Mouse (Mus musculus): ENCODE data around the gene Myo1d.
"Not testable (repeated sequence)": the region's sequence is repeated elsewhere in the genome, so short reads cannot be mapped to it uniquely, and the experiment has no call there.

Gene Myo1d

DNA sequence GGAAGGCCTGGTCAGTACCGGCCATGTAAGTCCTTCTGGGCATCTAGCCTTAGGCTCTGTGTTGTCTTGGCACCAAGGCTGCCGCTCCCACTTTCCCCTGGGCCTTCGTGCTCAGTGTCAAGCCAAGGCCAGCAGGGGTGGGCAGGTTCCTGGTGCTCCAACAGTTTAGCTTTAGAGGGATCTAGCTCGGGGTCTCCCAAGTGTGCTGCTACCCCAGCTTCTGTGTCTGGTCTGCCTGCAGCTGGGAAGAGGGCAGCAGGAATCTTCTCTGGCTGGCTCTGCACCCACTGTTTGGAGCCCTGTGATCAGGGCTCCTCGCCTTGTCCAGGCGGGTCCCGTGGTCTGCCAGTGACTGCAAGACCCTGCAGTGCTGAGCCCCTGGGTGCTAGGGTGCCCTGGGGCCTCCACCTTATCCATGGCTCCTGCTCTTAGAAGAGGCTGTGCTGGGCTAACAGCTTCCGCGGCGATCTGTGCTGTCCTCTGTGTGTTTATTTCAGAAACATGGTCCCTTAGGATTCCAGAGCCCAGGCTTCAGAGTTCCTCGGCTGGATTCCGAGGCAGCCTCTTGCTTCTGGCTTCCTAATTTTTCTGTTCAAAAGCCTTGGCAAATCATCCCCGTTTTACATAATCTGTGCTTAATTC lies 298.3 kb downstream of the Myo1d start:
- no peak for DNase-seq (ENCODE audit: low spot score in 2 of 2)

DNA sequence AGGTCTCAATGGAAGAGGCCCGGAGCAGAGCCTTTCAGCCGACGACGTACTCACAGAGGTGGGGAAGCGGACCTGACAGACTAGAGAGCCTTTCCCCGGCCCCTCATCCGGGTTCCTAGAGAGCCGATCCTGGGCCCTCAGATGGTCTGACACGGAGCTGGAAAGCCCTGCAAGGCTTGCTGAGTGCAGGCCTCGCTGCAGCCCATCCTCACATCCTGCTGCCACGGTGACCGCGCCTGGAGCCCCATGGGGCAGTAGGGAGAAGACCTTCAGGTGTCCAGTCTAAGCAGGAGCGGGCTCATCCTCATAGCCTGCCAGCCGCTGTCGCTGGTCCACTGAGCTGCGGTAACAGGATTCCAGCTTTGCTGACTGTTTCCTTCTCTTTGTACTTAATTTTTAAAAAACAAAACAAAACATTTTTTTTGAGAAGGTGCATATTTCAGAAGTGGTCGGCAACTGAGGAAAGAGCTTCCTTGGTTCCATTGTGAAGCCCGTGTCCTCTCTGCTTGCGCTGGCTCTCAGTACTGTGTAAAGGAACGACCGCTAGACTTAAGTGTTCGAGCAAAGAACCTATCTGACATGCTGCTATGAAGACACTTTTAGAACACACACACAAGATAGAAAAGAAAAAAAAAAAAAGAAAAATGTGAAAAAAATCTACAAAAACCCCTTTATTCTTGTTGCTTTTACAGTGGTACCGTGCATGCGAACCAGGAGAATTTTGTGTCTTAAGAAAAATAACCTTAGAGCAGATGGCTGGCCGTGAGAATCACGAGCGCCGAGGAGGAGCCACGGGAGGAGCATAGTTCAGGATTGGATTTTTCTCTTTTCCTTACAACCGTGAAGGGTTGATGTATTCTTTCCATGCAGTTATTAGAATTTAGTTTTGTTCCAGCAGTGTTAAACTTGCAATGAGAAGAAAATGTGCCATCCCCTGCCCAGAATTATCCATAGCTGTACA lies 299.6 kb downstream of the Myo1d start:
- no peak for DNase-seq (ENCODE audit: low spot score in 2 of 2)

GRCm38 (mm10) chr11:80479425-80479824 lies 300.4 kb downstream of the Myo1d start:
- DNase-seq (ENCODE audit: low spot score in 2 of 2): no peak

GRCm38 (mm10) chr11:80478694-80479412 lies 301.0 kb downstream of the Myo1d start:
- DNase-seq (ENCODE audit: low spot score in 2 of 2): no peak

GRCm38 (mm10) chr11:80477341-80478199 lies 302.3 kb downstream of the Myo1d start:
- DNase-seq (ENCODE audit: low spot score in 2 of 2): no peak

- peak; percentile 79 to 97 for DNase-seq (ENCODE audit: low spot score in 2 of 2)
Measured at GRCm38 (mm10) chr11:80476222-80477189, 303.3 kb downstream of the Myo1d start, which contains the start of gene Cdk5r1. TSS of gene Cdk5r1 (plus strand) at chr11:80477023.

DNA sequence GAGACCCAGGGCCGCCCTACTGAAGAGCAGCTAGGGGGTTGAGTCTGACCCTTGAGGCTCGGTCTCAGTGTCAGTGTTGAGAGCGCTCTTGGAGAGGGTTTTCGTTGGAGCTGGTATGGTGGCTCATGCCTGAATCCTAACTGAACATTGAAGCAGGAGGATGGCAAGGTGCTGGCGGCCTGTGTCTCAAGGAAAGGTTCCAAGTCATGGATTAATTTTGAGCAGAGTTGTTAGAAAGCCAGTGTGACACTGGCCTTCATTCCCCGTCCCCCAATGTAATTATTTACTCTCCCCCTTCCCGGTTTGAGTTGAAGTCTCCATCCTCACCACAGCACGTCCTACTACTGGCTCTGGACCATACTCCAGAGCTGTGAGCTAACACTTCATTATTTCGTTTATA lies 304.3 kb downstream of the Myo1d start:
- no peak for DNase-seq (ENCODE audit: low spot score in 2 of 2)

- no peak for DNase-seq (ENCODE audit: low spot score in 2 of 2)
Measured at GRCm38 (mm10) chr11:80474846-80475245, 305.0 kb downstream of the Myo1d start.

DNA sequence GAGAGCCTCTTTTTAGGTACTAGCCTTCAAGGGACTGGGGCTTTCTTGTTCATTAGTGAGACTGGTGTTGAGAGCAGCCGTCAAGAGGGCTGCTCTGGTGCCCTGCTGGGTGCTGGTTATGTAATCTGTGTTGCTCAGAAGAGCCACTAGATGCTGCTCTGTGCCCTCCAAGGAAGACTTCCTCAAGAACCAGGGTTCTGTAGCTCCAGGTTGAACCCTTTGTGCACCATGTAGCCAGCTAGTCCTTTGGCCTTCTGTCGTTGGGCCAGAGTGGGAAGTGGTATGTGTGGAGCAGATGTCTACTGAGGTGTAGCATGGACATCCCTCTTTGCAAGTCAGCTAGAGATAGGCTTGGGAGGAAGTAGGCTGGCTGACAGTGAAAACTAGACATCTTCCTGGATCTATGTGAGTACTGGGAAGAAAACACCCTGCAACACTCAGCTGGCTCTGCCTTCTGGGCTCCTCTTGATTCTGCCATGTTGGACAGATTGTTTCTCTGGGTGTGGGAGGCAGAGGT lies 305.6 kb downstream of the Myo1d start:
- no peak for DNase-seq (ENCODE audit: low spot score in 2 of 2)

GRCm38 (mm10) chr11:80471836-80472605 lies 307.8 kb downstream of the Myo1d start:
- no peak for DNase-seq (ENCODE audit: low spot score in 2 of 2)

DNA sequence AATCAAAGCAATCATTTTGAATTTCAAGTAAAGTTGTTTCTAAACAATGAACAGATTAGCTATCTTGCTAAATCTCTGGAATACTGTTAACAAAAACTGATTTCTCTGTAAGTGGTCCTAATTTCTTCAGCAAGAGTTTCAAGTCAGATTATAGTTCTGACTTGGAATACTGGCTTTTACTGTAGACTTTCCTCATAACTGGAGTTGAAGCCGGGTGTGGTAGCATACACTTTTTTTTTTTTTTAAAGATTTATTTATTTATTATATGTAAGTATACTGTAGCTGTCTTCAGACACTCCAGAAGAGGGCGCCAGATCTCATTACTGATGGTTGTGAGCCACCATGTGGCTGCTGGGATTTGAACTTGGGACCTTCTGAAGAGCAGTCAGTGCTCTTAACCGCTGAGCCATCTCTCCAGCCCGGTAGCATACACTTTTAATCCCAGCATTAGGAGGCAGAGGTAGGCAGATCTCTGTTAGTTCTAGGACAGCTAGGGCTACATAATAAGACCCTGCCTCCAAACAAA lies 316.2 kb downstream of the Myo1d start:
- not testable (repeated sequence) for DNase-seq (ENCODE audit: low spot score in 2 of 2)

DNA sequence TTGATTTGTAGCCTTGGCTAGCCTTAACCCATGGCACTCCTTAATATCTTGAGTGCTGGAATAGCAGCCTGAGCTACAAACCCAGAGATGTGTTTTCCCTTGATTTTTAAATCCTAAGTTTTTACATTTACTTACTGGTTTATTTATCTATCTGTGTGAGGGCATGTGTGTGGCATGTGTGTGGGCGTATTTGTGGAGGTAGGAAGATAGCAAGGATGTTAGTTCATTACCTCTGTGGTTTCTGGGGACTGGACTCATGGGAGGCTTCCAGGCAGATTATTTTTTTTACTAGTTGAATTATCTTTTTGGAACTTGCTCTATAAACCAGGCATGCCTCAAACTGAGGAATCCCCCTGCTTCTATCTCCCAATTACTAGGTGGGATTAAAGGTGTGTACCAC lies 326.6 kb downstream of the Myo1d start:
- no peak for DNase-seq (ENCODE audit: low spot score in 2 of 2)

DNA sequence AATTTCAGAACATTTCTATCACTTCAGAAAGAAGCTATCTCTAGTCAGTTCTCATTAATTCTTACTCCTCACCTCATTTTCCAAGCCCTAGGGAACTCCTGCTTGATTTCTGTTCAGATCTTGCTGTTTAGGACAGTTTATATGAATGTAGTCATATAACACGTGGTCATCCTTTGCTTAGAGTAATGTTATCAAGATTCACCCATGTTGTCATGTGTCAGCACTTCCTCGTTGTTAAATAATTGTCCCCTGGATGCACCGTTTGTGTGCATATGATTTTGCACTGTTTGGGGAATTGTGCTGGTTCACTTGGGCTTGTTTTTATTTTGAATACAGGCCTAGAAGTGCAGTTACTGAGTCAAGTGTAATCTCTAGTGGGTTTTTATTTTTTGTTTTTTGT lies 327.6 kb downstream of the Myo1d start:
- DNase-seq (ENCODE audit: low spot score in 2 of 2): no peak

DNA sequence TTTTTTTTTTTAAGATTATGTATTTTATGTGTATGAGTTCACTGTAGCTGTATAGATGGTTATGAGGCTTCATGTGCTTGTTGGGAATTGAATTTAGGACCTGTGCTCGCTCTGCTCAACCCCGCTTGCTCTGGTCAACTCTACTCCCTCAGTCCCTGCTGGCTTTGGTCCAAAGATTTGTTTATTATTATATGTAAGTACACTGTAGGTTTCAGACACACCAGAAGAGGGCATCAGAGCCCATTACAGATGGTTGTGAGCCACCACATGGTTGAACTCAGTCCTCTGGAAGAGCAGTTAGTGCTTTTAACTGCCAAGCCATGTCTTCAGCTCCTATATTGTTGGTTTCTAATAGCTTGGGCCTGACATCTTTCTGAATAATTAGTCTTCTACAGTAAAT lies 330.0 kb downstream of the Myo1d start:
- DNase-seq (ENCODE audit: low spot score in 2 of 2): no peak

GRCm38 (mm10) chr11:80446916-80447315 lies 332.9 kb downstream of the Myo1d start:
- DNase-seq (ENCODE audit: low spot score in 2 of 2): no peak
